Mouse (Mus musculus): Measurements from ENCODE around the gene Aaed1. TPM values are rescaled to one million over a fixed set of nuclear protein-coding genes. Genes with fewer than 3 reads are reported as not detected.
"Not testable (repeated sequence)": the region's sequence is repeated elsewhere in the genome, so short reads cannot be mapped to it uniquely, and the experiment has no call there.

The Aaed1 gene
- polyA plus RNA-seq, 1 experiment from 2014 or later, result 20.9 TPM

- Histone ChIP-seq H3K27me3 (no peaks in the 10 kb centered on the region), H3K27ac (replicated peaks) (no peak overlapping the region), H3K4me3 (no peak overlapping the region), H3K9ac (no peak overlapping the region), H3K36me3 (no peaks in the 10 kb centered on the region), H3K4me1 (replicated peaks) (peaks cover 16% of the 10 kb centered on the region), H3K4me2 (no peak overlapping the region), H3K9me3 (no peaks in the 10 kb centered on the region)
- no peak for ATAC-seq (ENCODE audit: low read depth)
- WGBS, result 77% methylated on average over 7 of the region's 7 CpGs
These were observed 52.6 kb downstream of the Aaed1 start for GRCm38 (mm10) chr13:64259903-64260302.

GRCm38 (mm10) chr13:64258516-64258821 lies 54.0 kb downstream of the Aaed1 start:
- Histone ChIP-seq H3K4me3 (no peak overlapping the region), H3K27ac (replicated peaks) (no peak overlapping the region; the same call in 1 of the 2 replicates), H3K36me3 (no peaks in the 10 kb centered on the region), H3K4me1 (replicated peaks) (peaks cover 16% of the 10 kb centered on the region), H3K27me3 (no peaks in the 10 kb centered on the region), H3K9me3 (no peaks in the 10 kb centered on the region), H3K9ac (no peak overlapping the region), H3K4me2 (no peak overlapping the region)
- 51% methylated on average over 4 of the region's 4 CpGs for WGBS
- peak; percentile 70; the same call in 1 of the 2 replicates for ATAC-seq (ENCODE audit: low read depth)

GRCm38 (mm10) chr13:64257814-64258515 lies 54.5 kb downstream of the Aaed1 start:
- H3K27me3 ChIP-seq, result no peaks in the 10 kb centered on the region
- no peak overlapping the region for H3K4me3 ChIP-seq
- ATAC-seq (ENCODE audit: low read depth), result peak; percentile 81
- no peaks in the 10 kb centered on the region for H3K9me3 ChIP-seq
- H3K9ac ChIP-seq, result no peak overlapping the region
- 11% methylated on average over 5 of the region's 5 CpGs for WGBS
- no peak overlapping the region for H3K4me2 ChIP-seq
- peaks cover 16% of the 10 kb centered on the region for H3K4me1 ChIP-seq (replicated peaks)
- H3K36me3 ChIP-seq, result no peaks in the 10 kb centered on the region
- H3K27ac ChIP-seq (replicated peaks), result no peak overlapping the region; the same call in 1 of the 2 replicates

- no peak overlapping the region for H3K4me2 ChIP-seq
- H3K27ac ChIP-seq (replicated peaks), result no peak overlapping the region
- H3K9me3 ChIP-seq, result no peaks in the 10 kb centered on the region
- peaks cover 16% of the 10 kb centered on the region for H3K4me1 ChIP-seq (replicated peaks)
- no peak for ATAC-seq (ENCODE audit: low read depth)
- H3K36me3 ChIP-seq, result no peaks in the 10 kb centered on the region
- no peak overlapping the region for H3K9ac ChIP-seq
- H3K4me3 ChIP-seq, result no peak overlapping the region
- WGBS, result 67% methylated on average over 12 of the region's 12 CpGs
- H3K27me3 ChIP-seq, result no peaks in the 10 kb centered on the region
These were observed 55.3 kb downstream of the Aaed1 start for GRCm38 (mm10) chr13:64257010-64257813.

- not testable (repeated sequence) for H3K27ac ChIP-seq (replicated peaks); H3K9me3 ChIP-seq; H3K4me2 ChIP-seq; H3K9ac ChIP-seq; H3K36me3 ChIP-seq; ATAC-seq (ENCODE audit: low read depth); H3K27me3 ChIP-seq; H3K4me3 ChIP-seq
- peaks cover 16% of the 10 kb centered on the region for H3K4me1 ChIP-seq (replicated peaks)
- WGBS, result 83% methylated on average over 11 of the region's 11 CpGs
These were observed 58.3 kb downstream of the Aaed1 start for GRCm38 (mm10) chr13:64254185-64254584.

- Histone ChIP-seq H3K4me1 (replicated peaks) (peaks cover 19% of the 10 kb centered on the region), H3K9ac (no peak overlapping the region), H3K4me2 (no peak overlapping the region), H3K27ac (replicated peaks) (no peak overlapping the region), H3K36me3 (no peaks in the 10 kb centered on the region), H3K4me3 (no peak overlapping the region), H3K27me3 (no peaks in the 10 kb centered on the region), H3K9me3 (no peaks in the 10 kb centered on the region)
- ATAC-seq (ENCODE audit: low read depth), result no peak
These were observed 58.8 kb downstream of the Aaed1 start for GRCm38 (mm10) chr13:64253697-64254096.

- H3K4me2 ChIP-seq, result no peak overlapping the region
- H3K36me3 ChIP-seq, result no peaks in the 10 kb centered on the region
- H3K27me3 ChIP-seq, result no peaks in the 10 kb centered on the region
- 78% methylated on average over 5 of the region's 5 CpGs for WGBS
- H3K9me3 ChIP-seq, result no peaks in the 10 kb centered on the region
- ATAC-seq (ENCODE audit: low read depth), result no peak
- no peak overlapping the region for H3K4me3 ChIP-seq
- H3K27ac ChIP-seq (replicated peaks), result no peak overlapping the region
- peaks cover 11% of the 10 kb centered on the region for H3K4me1 ChIP-seq (replicated peaks)
- H3K9ac ChIP-seq, result no peak overlapping the region
These were observed 60.4 kb downstream of the Aaed1 start for GRCm38 (mm10) chr13:64252147-64252546.

- no peaks in the 10 kb centered on the region for H3K9me3 ChIP-seq
- H3K36me3 ChIP-seq, result no peaks in the 10 kb centered on the region
- no peak overlapping the region for H3K9ac ChIP-seq
- no peak overlapping the region for H3K4me3 ChIP-seq
- WGBS, result 21% methylated on average over 1 of the region's 1 CpGs
- no peak overlapping the region for H3K27ac ChIP-seq (replicated peaks)
- H3K4me2 ChIP-seq, result no peak overlapping the region
- ATAC-seq (ENCODE audit: low read depth), result no peak
- H3K27me3 ChIP-seq, result no peaks in the 10 kb centered on the region
- H3K4me1 ChIP-seq (replicated peaks), result peaks cover 11% of the 10 kb centered on the region
These were observed 62.1 kb downstream of the Aaed1 start for GRCm38 (mm10) chr13:64250363-64250762.

GRCm38 (mm10) chr13:64248775-64249524 lies 63.6 kb downstream of the Aaed1 start:
- peak overlapping the region; percentile 73 for H3K9ac ChIP-seq
- peak overlapping the region; percentile 93 for H3K4me2 ChIP-seq
- peak; percentile 84 for ATAC-seq (ENCODE audit: low read depth)
- H3K27ac ChIP-seq (replicated peaks), result no peak overlapping the region
- H3K36me3 ChIP-seq, result no peaks in the 10 kb centered on the region
- no peaks in the 10 kb centered on the region for H3K27me3 ChIP-seq
- peaks cover 11% of the 10 kb centered on the region for H3K4me1 ChIP-seq (replicated peaks)
- WGBS, result 9% methylated on average over 22 of the region's 22 CpGs
- H3K9me3 ChIP-seq, result no peaks in the 10 kb centered on the region
- H3K4me3 ChIP-seq, result peak overlapping the region; percentile 51

GRCm38 (mm10) chr13:64248161-64248774 lies 64.2 kb downstream of the Aaed1 start:
- Histone ChIP-seq H3K36me3 (no peaks in the 10 kb centered on the region), H3K27ac (replicated peaks) (no peak overlapping the region), H3K4me3 (peak overlapping the region; percentile 51), H3K9me3 (no peaks in the 10 kb centered on the region), H3K4me2 (peak overlapping the region; percentile 93), H3K27me3 (no peaks in the 10 kb centered on the region), H3K9ac (peak overlapping the region; percentile 73), H3K4me1 (replicated peaks) (peaks cover 11% of the 10 kb centered on the region)
- under 1% methylated on average over 24 of the region's 24 CpGs for WGBS
- peak; percentile 77 for ATAC-seq (ENCODE audit: low read depth)

GRCm38 (mm10) chr13:64246106-64246505 lies 66.4 kb downstream of the Aaed1 start:
- no peak for ATAC-seq (ENCODE audit: low read depth)
- peaks cover 11% of the 10 kb centered on the region for H3K4me1 ChIP-seq (replicated peaks)
- no peaks in the 10 kb centered on the region for H3K36me3 ChIP-seq
- H3K27me3 ChIP-seq, result no peaks in the 10 kb centered on the region
- 89% methylated on average over 12 of the region's 12 CpGs for WGBS
- no peaks in the 10 kb centered on the region for H3K9me3 ChIP-seq
- H3K9ac ChIP-seq, result no peak overlapping the region
- H3K27ac ChIP-seq (replicated peaks), result no peak overlapping the region
- no peak overlapping the region for H3K4me3 ChIP-seq
- no peak overlapping the region for H3K4me2 ChIP-seq

Data from neural tube, embryonic 13.5 days (tissue).